Mouse (Mus musculus): ENCODE results near the gene Zfp454.

GRCm38 (mm10) chr11:50914461-50914860 lies 27.0 kb upstream of the Zfp454 start:
- TF ChIP-seq CTCF (IDR thresholded peaks at IDR 0.05; ENCODE audit: control insufficient read depth, insufficient read depth, insufficient read length) (no peak), MYOD1 (IDR thresholded peaks at IDR 0.05; ENCODE audit: control insufficient read depth, insufficient read length, low read depth) (no peak), CEBPB (IDR thresholded peaks at IDR 0.05; ENCODE audit: low read depth) (no peak), MAX (IDR thresholded peaks at IDR 0.05) (no peak), USF1 (IDR thresholded peaks at IDR 0.05; ENCODE audit: low read depth) (no peak), MYOG (IDR thresholded peaks at IDR 0.05; ENCODE audit: control insufficient read depth, extremely low read depth, insufficient read length) (no peak), FOSL1 (IDR thresholded peaks at IDR 0.05; ENCODE audit: insufficient read depth, low read length, poor library complexity, severe bottlenecking) (no peak)
